Mouse (Mus musculus) C2C12 (cell line): ENCODE data around the gene Plau.

Experiments
- CTCF ChIP-seq: IDR thresholded peaks from one replicate; pipeline ENCODE4 v1.5.1; 2011; ENCODE audit not compliant: control insufficient read depth, insufficient read depth, insufficient read length
- MAX ChIP-seq: IDR thresholded peaks from one replicate; pipeline ENCODE4 v1.6.1; 2011; ENCODE audit warnings: mild to moderate bottlenecking, control low read depth
- MYOD1 ChIP-seq: IDR thresholded peaks from one replicate; pipeline ENCODE4 v1.6.1; 2011; ENCODE audit warnings: low read depth; ENCODE audit not compliant: control insufficient read depth, insufficient read length
- MYOG ChIP-seq: IDR thresholded peaks from one replicate; pipeline ENCODE4 v1.6.1; 2011; ENCODE audit not compliant: control insufficient read depth, insufficient read length; ENCODE audit errors: extremely low read depth
- USF1 ChIP-seq: IDR thresholded peaks from one replicate; pipeline ENCODE4 v1.6.1; 2011; ENCODE audit warnings: low read depth, mild to moderate bottlenecking, control low read depth, moderate library complexity

GRCm38 (mm10) chr14:20798300-20798699 lies 38.2 kb upstream of the Plau start:
- no peak for TF ChIP-seq CTCF
- TF ChIP-seq MAX, result no peak
- TF ChIP-seq MYOD1, result no peak
- no peak for TF ChIP-seq USF1
- no peak for TF ChIP-seq MYOG
